Mouse (Mus musculus) forebrain, embryonic 13.5 days (tissue): ENCODE measurements at regions not wholly inside any gene's neighbourhood (a gene's known extent, or its start where the extent isn't known, plus 50 kb on each side); places are given as distances from the start of the nearest gene placed in this dataset.
"Not testable (repeated sequence)": the region's sequence is repeated elsewhere in the genome, so short reads cannot be mapped to it uniquely, and the experiment has no call there.

Source experiments
- ATAC-seq: fragments of 200-750 bp; cut with Nextera tagmentation; 2 replicates; pipeline ENCODE4 v1.8.0; 2017
- H3K27ac ChIP-seq: fragments of 300-500 bp; sonication (generic); 2 replicates; pipeline ENCODE4 v1.5.1; 2015; ENCODE audit warnings: inconsistent platforms, mild to moderate bottlenecking, moderate library complexity
- H3K27me3 ChIP-seq: fragments of 300-500 bp; sonication (generic); 2 replicates; pipeline ENCODE4 v1.6.1; 2015; ENCODE audit warnings: mild to moderate bottlenecking, inconsistent platforms
- H3K36me3 ChIP-seq: fragments of 300-500 bp; sonication (generic); 2 replicates; pipeline ENCODE4 v1.6.1; 2015; ENCODE audit warnings: mild to moderate bottlenecking, inconsistent platforms; ENCODE audit not compliant: poor library complexity, severe bottlenecking
- H3K4me1 ChIP-seq: fragments of 300-500 bp; sonication (generic); 2 replicates; pipeline ENCODE4 v1.6.1; 2015; ENCODE audit warnings: inconsistent platforms
- H3K4me2 ChIP-seq: fragments of 300-500 bp; sonication (generic); 2 replicates; pipeline ENCODE4 v1.6.1; 2015; ENCODE audit warnings: inconsistent platforms, mild to moderate bottlenecking, moderate library complexity
- H3K4me3 ChIP-seq: fragments of 300-500 bp; sonication (generic); 2 replicates; pipeline ENCODE4 v1.5.1; 2015; ENCODE audit warnings: mild to moderate bottlenecking, inconsistent platforms
- H3K9ac ChIP-seq: fragments of 300-500 bp; sonication (generic); 2 replicates; pipeline ENCODE4 v1.6.1; 2015; ENCODE audit warnings: mild to moderate bottlenecking, inconsistent platforms
- H3K9me3 ChIP-seq: fragments of 300-500 bp; sonication (generic); replicated peaks from 2 replicates; pipeline ENCODE4 v1.6.1; 2016; ENCODE audit warnings: inconsistent platforms
- WGBS: fragments of 180-500 bp; shearing (Covaris S2); methylation state at CpG from one replicate; pipeline ENCODE4 v1.1.7; 2015; 5-methylcytosine and 5-hydroxymethylcytosine counted together

GRCm38 (mm10) chr4:4331105-4331504 lies 253.8 kb upstream of the Sdr16c6 start:
- no peaks in the 10 kb centered on the region for H3K4me1 ChIP-seq
- H3K27me3 ChIP-seq: no peaks in the 10 kb centered on the region
- no peak overlapping the region for H3K4me3 ChIP-seq
- H3K27ac ChIP-seq: no peak overlapping the region
- no peaks in the 10 kb centered on the region for H3K9me3 ChIP-seq
- no peak overlapping the region for H3K9ac ChIP-seq
- no peaks in the 10 kb centered on the region for H3K36me3 ChIP-seq
- H3K4me2 ChIP-seq: no peak overlapping the region
- WGBS: 88% methylated on average over 1 of the region's 1 CpGs
- ATAC-seq: no peak

- H3K36me3 ChIP-seq: no peaks in the 10 kb centered on the region
- ATAC-seq: no peak
- H3K27ac ChIP-seq: no peak overlapping the region
- no peak overlapping the region for H3K4me3 ChIP-seq
- H3K9me3 ChIP-seq: no peaks in the 10 kb centered on the region
- 83% methylated on average over 3 of the region's 3 CpGs for WGBS
- no peaks in the 10 kb centered on the region for H3K27me3 ChIP-seq
- H3K9ac ChIP-seq: no peak overlapping the region
- H3K4me2 ChIP-seq: no peak overlapping the region
- H3K4me1 ChIP-seq: no peaks in the 10 kb centered on the region
These were observed 238.5 kb upstream of the Sdr16c6 start for GRCm38 (mm10) chr4:4315651-4316411.

GRCm38 (mm10) chr4:4311496-4311895 lies 234.2 kb upstream of the Sdr16c6 start:
- no peak overlapping the region for H3K4me2 ChIP-seq
- no peaks in the 10 kb centered on the region for H3K4me1 ChIP-seq
- H3K4me3 ChIP-seq: no peak overlapping the region
- ATAC-seq: no peak
- H3K9me3 ChIP-seq: no peaks in the 10 kb centered on the region
- no peaks in the 10 kb centered on the region for H3K27me3 ChIP-seq
- H3K27ac ChIP-seq: no peak overlapping the region
- no peak overlapping the region for H3K9ac ChIP-seq
- no peaks in the 10 kb centered on the region for H3K36me3 ChIP-seq

GRCm38 (mm10) chr4:4306922-4307321 lies 229.6 kb upstream of the Sdr16c6 start:
- no peak overlapping the region for H3K27ac ChIP-seq
- 78% methylated on average over 3 of the region's 3 CpGs for WGBS
- H3K36me3 ChIP-seq: no peaks in the 10 kb centered on the region
- no peak overlapping the region for H3K4me3 ChIP-seq
- H3K4me1 ChIP-seq: no peaks in the 10 kb centered on the region
- no peaks in the 10 kb centered on the region for H3K9me3 ChIP-seq
- no peak overlapping the region for H3K9ac ChIP-seq
- H3K4me2 ChIP-seq: no peak overlapping the region
- no peak for ATAC-seq
- no peaks in the 10 kb centered on the region for H3K27me3 ChIP-seq

- Histone ChIP-seq H3K36me3 (no peaks in the 10 kb centered on the region), H3K4me2 (no peak overlapping the region), H3K9me3 (no peaks in the 10 kb centered on the region), H3K27me3 (no peaks in the 10 kb centered on the region), H3K9ac (no peak overlapping the region), H3K4me3 (no peak overlapping the region), H3K27ac (no peak overlapping the region), H3K4me1 (no peaks in the 10 kb centered on the region)
- no peak for ATAC-seq
These were observed 228.5 kb upstream of the Sdr16c6 start for GRCm38 (mm10) chr4:4305740-4306249.

GRCm38 (mm10) chr4:4304666-4305065 lies 227.3 kb upstream of the Sdr16c6 start:
- Histone ChIP-seq H3K9me3 (no peaks in the 10 kb centered on the region), H3K9ac (no peak overlapping the region), H3K27ac (no peak overlapping the region), H3K4me3 (no peak overlapping the region), H3K4me1 (no peaks in the 10 kb centered on the region), H3K27me3 (no peaks in the 10 kb centered on the region), H3K36me3 (no peaks in the 10 kb centered on the region), H3K4me2 (no peak overlapping the region)
- no peak for ATAC-seq
- 85% methylated on average over 1 of the region's 1 CpGs for WGBS

- Histone ChIP-seq H3K27ac (no peak overlapping the region), H3K36me3 (no peaks in the 10 kb centered on the region), H3K9ac (no peak overlapping the region), H3K4me3 (no peak overlapping the region), H3K27me3 (no peaks in the 10 kb centered on the region), H3K4me1 (no peaks in the 10 kb centered on the region), H3K9me3 (no peaks in the 10 kb centered on the region), H3K4me2 (no peak overlapping the region)
- ATAC-seq: no peak
- WGBS: 74% methylated on average over 10 of the region's 10 CpGs
These were observed 223.0 kb upstream of the Sdr16c6 start for GRCm38 (mm10) chr4:4300189-4300879.

GRCm38 (mm10) chr4:4299631-4300030 lies 222.3 kb upstream of the Sdr16c6 start:
- no peak overlapping the region for H3K4me3 ChIP-seq
- no peak overlapping the region for H3K27ac ChIP-seq
- H3K27me3 ChIP-seq: no peaks in the 10 kb centered on the region
- no peak for ATAC-seq
- H3K4me2 ChIP-seq: no peak overlapping the region
- no peaks in the 10 kb centered on the region for H3K9me3 ChIP-seq
- no peak overlapping the region for H3K9ac ChIP-seq
- 67% methylated on average over 1 of the region's 1 CpGs for WGBS
- no peaks in the 10 kb centered on the region for H3K36me3 ChIP-seq
- H3K4me1 ChIP-seq: no peaks in the 10 kb centered on the region

GRCm38 (mm10) chr4:4249601-4250000 lies 172.3 kb upstream of the Sdr16c6 start:
- no peak for ATAC-seq
- Histone ChIP-seq H3K4me1 (no peaks in the 10 kb centered on the region), H3K36me3 (no peaks in the 10 kb centered on the region), H3K9me3 (peaks cover 5% of the 10 kb centered on the region; the same call in 1 of the 2 replicates), H3K27me3 (no peaks in the 10 kb centered on the region), H3K27ac (no peak overlapping the region), H3K4me2 (no peak overlapping the region), H3K9ac (no peak overlapping the region), H3K4me3 (no peak overlapping the region)
- WGBS: 88% methylated on average over 2 of the region's 2 CpGs

GRCm38 (mm10) chr4:4247669-4248068 lies 170.3 kb upstream of the Sdr16c6 start:
- H3K27me3 ChIP-seq: no peaks in the 10 kb centered on the region
- WGBS: 81% methylated on average over 4 of the region's 4 CpGs
- H3K4me2 ChIP-seq: no peak overlapping the region
- no peak overlapping the region for H3K27ac ChIP-seq
- ATAC-seq: no peak
- no peak overlapping the region for H3K4me3 ChIP-seq
- H3K9ac ChIP-seq: no peak overlapping the region
- no peaks in the 10 kb centered on the region for H3K36me3 ChIP-seq
- no peaks in the 10 kb centered on the region for H3K4me1 ChIP-seq
- peaks cover 5% of the 10 kb centered on the region; the same call in 1 of the 2 replicates for H3K9me3 ChIP-seq

- H3K27me3 ChIP-seq, H3K9me3 ChIP-seq, H3K4me1 ChIP-seq, H3K4me2 ChIP-seq, H3K4me3 ChIP-seq, H3K36me3 ChIP-seq, ATAC-seq, H3K27ac ChIP-seq, H3K9ac ChIP-seq: not testable (repeated sequence)
- WGBS: 84% methylated on average over 15 of the region's 15 CpGs
These were observed 165.1 kb upstream of the Sdr16c6 start for GRCm38 (mm10) chr4:4242306-4242980.

- no peak for ATAC-seq
- Histone ChIP-seq H3K27me3 (no peaks in the 10 kb centered on the region), H3K4me2 (no peak overlapping the region), H3K36me3 (no peaks in the 10 kb centered on the region), H3K4me3 (no peak overlapping the region), H3K9me3 (no peaks in the 10 kb centered on the region), H3K27ac (no peak overlapping the region), H3K4me1 (no peaks in the 10 kb centered on the region), H3K9ac (no peak overlapping the region)
- 18% methylated on average over 1 of the region's 1 CpGs for WGBS
These were observed 148.9 kb upstream of the Sdr16c6 start for GRCm38 (mm10) chr4:4226209-4226608.
